Mouse (Mus musculus): ENCODE measurements at regions not wholly inside any gene's neighbourhood (a gene's known extent, or its start where the extent isn't known, plus 50 kb on each side); places are given as distances from the start of the nearest gene placed in this dataset.

- Histone ChIP-seq H3K4me3 (no peak overlapping the region), H3K27me3 (ENCODE audit: control insufficient read depth, insufficient read depth, low read length) (no peaks in the 10 kb centered on the region), H3K9ac (ENCODE audit: low read depth, low read length) (no peak overlapping the region), H3K4me1 (ENCODE audit: control insufficient read depth, insufficient read depth, low read length) (no peaks in the 10 kb centered on the region), H3K27ac (no peak overlapping the region), H3K36me3 (ENCODE audit: control insufficient read depth, insufficient read depth, low read length) (no peaks in the 10 kb centered on the region), H3K79me2 (replicated peaks; ENCODE audit: control insufficient read depth, insufficient read depth, low read length) (no peaks in the 10 kb centered on the region)
- WGBS: 80% methylated on average over 3 of the region's 3 CpGs
- TF ChIP-seq CTCF (IDR thresholded peaks at IDR 0.05) (no peak), POLR2A (IDR thresholded peaks at IDR 0.05; ENCODE audit: insufficient read depth, low read depth, low read length) (no peak), EP300 (IDR thresholded peaks at IDR 0.05; ENCODE audit: insufficient read depth, low read depth, low read length) (no peak)
- intact Hi-C loops (cut with DNase I): no loop called here
- no peak for DNase-seq
Observed at GRCm38 (mm10) chr10:46321040-46321439, 743.4 kb downstream of the Hace1 start.

DNA sequence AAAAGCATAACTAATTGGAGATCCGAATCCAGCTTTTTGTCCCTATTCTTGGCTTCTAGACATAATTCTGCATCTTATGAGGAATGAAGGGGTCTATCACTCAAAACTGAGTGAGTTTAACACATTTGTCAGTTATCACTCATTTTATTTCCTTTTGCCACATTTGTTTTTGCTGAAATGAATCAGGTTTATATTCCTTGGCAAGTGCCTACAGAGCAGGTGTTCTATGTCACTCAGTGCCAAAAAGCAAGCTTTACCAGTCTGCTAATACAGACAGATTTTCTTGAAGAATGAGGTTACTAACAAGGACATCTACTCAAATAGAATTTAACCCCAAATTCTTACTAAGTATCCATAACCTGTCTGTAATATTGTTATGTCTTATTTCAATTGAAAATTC is 751.4 kb downstream of the Hace1 start:
- H3K79me2 ChIP-seq (replicated peaks; ENCODE audit: control insufficient read depth, insufficient read depth, low read length): no peaks in the 10 kb centered on the region
- no peaks in the 10 kb centered on the region for H3K4me1 ChIP-seq (ENCODE audit: control insufficient read depth, insufficient read depth, low read length)
- DNase-seq: no peak
- WGBS: 71% methylated on average over 1 of the region's 1 CpGs
- no peak overlapping the region for H3K9ac ChIP-seq (ENCODE audit: low read depth, low read length)
- no peaks in the 10 kb centered on the region for H3K27me3 ChIP-seq (ENCODE audit: control insufficient read depth, insufficient read depth, low read length)
- H3K36me3 ChIP-seq (ENCODE audit: control insufficient read depth, insufficient read depth, low read length): no peaks in the 10 kb centered on the region
- TF ChIP-seq POLR2A (IDR thresholded peaks at IDR 0.05; ENCODE audit: insufficient read depth, low read depth, low read length): no peak
- TF ChIP-seq CTCF (IDR thresholded peaks at IDR 0.05): no peak
- no peak for TF ChIP-seq EP300 (IDR thresholded peaks at IDR 0.05; ENCODE audit: insufficient read depth, low read depth, low read length)
- H3K4me3 ChIP-seq: no peak overlapping the region
- no peak overlapping the region for H3K27ac ChIP-seq
- intact Hi-C loops (cut with DNase I): no loop called here

- no peak for DNase-seq
- no peaks in the 10 kb centered on the region for H3K4me1 ChIP-seq (ENCODE audit: control insufficient read depth, insufficient read depth, low read length)
- H3K36me3 ChIP-seq (ENCODE audit: control insufficient read depth, insufficient read depth, low read length): no peaks in the 10 kb centered on the region
- no peak overlapping the region for H3K4me3 ChIP-seq
- H3K27ac ChIP-seq: no peak overlapping the region
- no peak overlapping the region for H3K9ac ChIP-seq (ENCODE audit: low read depth, low read length)
- no peaks in the 10 kb centered on the region for H3K79me2 ChIP-seq (replicated peaks; ENCODE audit: control insufficient read depth, insufficient read depth, low read length)
- TF ChIP-seq POLR2A (IDR thresholded peaks at IDR 0.05; ENCODE audit: insufficient read depth, low read depth, low read length) (no peak), EP300 (IDR thresholded peaks at IDR 0.05; ENCODE audit: insufficient read depth, low read depth, low read length) (no peak), CTCF (IDR thresholded peaks at IDR 0.05) (no peak)
- H3K27me3 ChIP-seq (ENCODE audit: control insufficient read depth, insufficient read depth, low read length): no peaks in the 10 kb centered on the region
- intact Hi-C loops (cut with DNase I): no loop called here
Observed at GRCm38 (mm10) chr10:46331599-46332283, 754.1 kb downstream of the Hace1 start.

DNA sequence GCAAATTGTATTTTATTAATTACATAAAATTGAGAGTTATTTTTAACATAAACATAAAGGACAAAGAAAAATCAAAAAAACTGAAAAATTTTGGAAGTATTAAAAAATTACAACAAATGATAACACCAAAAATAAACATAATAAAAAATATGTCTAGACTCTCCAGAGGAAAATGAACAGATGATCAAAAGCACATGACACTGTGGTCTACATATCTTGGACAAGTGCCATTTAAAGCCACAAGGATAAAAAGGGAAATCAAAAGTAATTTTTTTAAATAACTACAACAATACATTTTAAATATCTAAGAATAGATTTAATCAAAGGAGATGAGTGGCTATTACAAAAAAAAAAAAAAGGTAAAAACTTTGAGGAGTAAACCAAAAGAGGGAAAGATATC is 755.6 kb downstream of the Hace1 start:
- no peaks in the 10 kb centered on the region for H3K79me2 ChIP-seq (replicated peaks; ENCODE audit: control insufficient read depth, insufficient read depth, low read length)
- no peak overlapping the region for H3K9ac ChIP-seq (ENCODE audit: low read depth, low read length)
- intact Hi-C loops (cut with DNase I): no loop called here
- H3K4me1 ChIP-seq (ENCODE audit: control insufficient read depth, insufficient read depth, low read length): no peaks in the 10 kb centered on the region
- TF ChIP-seq EP300 (IDR thresholded peaks at IDR 0.05; ENCODE audit: insufficient read depth, low read depth, low read length) (no peak), POLR2A (IDR thresholded peaks at IDR 0.05; ENCODE audit: insufficient read depth, low read depth, low read length) (no peak), CTCF (IDR thresholded peaks at IDR 0.05) (no peak)
- no peak overlapping the region for H3K4me3 ChIP-seq
- no peaks in the 10 kb centered on the region for H3K27me3 ChIP-seq (ENCODE audit: control insufficient read depth, insufficient read depth, low read length)
- H3K27ac ChIP-seq: no peak overlapping the region
- no peak for DNase-seq
- H3K36me3 ChIP-seq (ENCODE audit: control insufficient read depth, insufficient read depth, low read length): no peaks in the 10 kb centered on the region

DNA sequence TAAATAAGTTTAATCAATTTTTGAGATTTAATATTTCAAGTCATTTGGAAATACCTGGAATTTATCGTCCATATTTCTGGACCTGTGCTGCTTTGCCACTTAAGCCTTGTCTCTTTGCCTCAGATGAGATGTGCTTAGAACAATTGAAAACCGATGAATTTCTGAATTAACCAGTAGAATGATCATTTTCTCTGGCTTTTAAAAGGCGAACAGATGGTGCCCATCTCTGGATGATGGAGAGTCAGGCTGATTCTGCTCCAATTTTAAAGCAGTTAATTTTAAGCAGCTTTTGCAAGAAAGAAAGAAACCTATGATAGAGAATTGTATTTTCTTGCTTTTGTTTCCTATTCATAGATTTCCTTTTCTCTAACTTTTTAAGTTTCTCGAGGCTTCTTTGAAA is 767.7 kb downstream of the Hace1 start:
- Histone ChIP-seq H3K79me2 (replicated peaks; ENCODE audit: control insufficient read depth, insufficient read depth, low read length) (no peaks in the 10 kb centered on the region), H3K36me3 (ENCODE audit: control insufficient read depth, insufficient read depth, low read length) (no peaks in the 10 kb centered on the region), H3K9ac (ENCODE audit: low read depth, low read length) (no peak overlapping the region), H3K4me3 (no peak overlapping the region), H3K27me3 (ENCODE audit: control insufficient read depth, insufficient read depth, low read length) (no peaks in the 10 kb centered on the region), H3K27ac (no peak overlapping the region), H3K4me1 (ENCODE audit: control insufficient read depth, insufficient read depth, low read length) (no peaks in the 10 kb centered on the region)
- intact Hi-C loops (cut with DNase I): no loop called here
- TF ChIP-seq POLR2A (IDR thresholded peaks at IDR 0.05; ENCODE audit: insufficient read depth, low read depth, low read length) (no peak), EP300 (IDR thresholded peaks at IDR 0.05; ENCODE audit: insufficient read depth, low read depth, low read length) (no peak), CTCF (IDR thresholded peaks at IDR 0.05) (no peak)
- DNase-seq: no peak
- 62% methylated on average over 4 of the region's 4 CpGs for WGBS

DNA sequence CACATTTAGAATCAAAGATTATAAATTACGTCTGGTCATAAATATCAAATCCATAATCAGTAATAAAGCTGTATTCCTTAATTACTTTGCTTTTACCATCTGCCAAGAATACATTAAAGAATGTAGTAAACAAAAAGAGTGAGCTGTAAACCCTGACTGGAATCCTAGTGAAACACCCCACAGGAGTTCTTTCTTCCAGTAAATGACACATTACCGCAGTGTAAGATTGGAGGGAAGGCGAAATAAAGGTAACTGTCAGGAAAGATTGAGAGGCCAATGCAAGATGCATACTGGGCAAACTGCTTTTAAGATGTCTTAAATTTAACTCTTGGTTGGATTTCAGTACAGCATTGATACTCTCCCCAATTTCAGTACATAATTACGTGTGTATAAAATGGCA is 772.0 kb downstream of the Hace1 start:
- Histone ChIP-seq H3K9ac (ENCODE audit: low read depth, low read length) (no peak overlapping the region), H3K4me3 (no peak overlapping the region), H3K36me3 (ENCODE audit: control insufficient read depth, insufficient read depth, low read length) (no peaks in the 10 kb centered on the region), H3K4me1 (ENCODE audit: control insufficient read depth, insufficient read depth, low read length) (no peaks in the 10 kb centered on the region), H3K27me3 (ENCODE audit: control insufficient read depth, insufficient read depth, low read length) (no peaks in the 10 kb centered on the region), H3K27ac (no peak overlapping the region), H3K79me2 (replicated peaks; ENCODE audit: control insufficient read depth, insufficient read depth, low read length) (no peaks in the 10 kb centered on the region)
- TF ChIP-seq CTCF (IDR thresholded peaks at IDR 0.05) (no peak), EP300 (IDR thresholded peaks at IDR 0.05; ENCODE audit: insufficient read depth, low read depth, low read length) (no peak), POLR2A (IDR thresholded peaks at IDR 0.05; ENCODE audit: insufficient read depth, low read depth, low read length) (no peak)
- 77% methylated on average over 4 of the region's 4 CpGs for WGBS
- intact Hi-C loops (cut with DNase I): no loop called here
- DNase-seq: no peak

All from heart, adult 2 months (tissue).